ENCODE assay signal across 15 mouse cellular contexts in the genomic region with DNA sequence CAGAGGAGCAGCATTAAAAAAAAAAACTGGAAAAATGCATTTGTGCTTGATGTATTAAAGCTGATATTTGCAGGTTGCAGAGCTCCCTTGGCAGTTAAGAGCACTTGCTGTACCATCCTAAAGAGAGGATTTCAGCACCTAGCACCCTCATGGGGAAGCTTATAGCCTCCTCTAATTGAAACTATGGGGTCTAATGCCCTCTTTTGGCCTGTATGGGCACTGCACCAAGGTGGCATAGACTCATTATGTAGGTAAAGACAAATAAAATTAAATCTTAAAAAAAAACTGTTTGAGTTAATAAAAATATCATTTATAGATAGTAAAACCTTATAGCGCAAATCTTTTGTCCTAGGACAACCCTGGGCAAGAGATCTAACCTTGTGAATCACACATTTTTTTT.
DNase-seq lines count a peak whose midpoint lies in the region; ATAC-seq and TF ChIP-seq lines count a peak whose summit lies in the region.
"Had no signal": no experiment of that assay in that cellular context is flagged by ENCODE, and none has a peak within 500 bp of the region (broad histone marks: within the 10 kb centered on the region; RNA-seq: fewer than 3 reads in every experiment).

No protein-coding gene starts in this region.

- ATAC-seq in heart, postnatal 0 days (ENCODE audit: insufficient read depth, low read depth) = no peak
- no peak for ATAC-seq in liver, postnatal 0 days
- ATAC-seq in activated CD4-positive, CD25-positive, alpha-beta regulatory T cell, adult 4 months = no peak
- ATAC-seq: liver, embryonic 12.5 days had no signal

- peak; percentile 38 for TF ChIP-seq RAD21 in MEL (IDR thresholded peaks at IDR 0.05; ENCODE audit: low read depth, low read length)

- no peaks in the 10 kb centered on the region for H3K4me1 ChIP-seq in heart, postnatal 0 days (ENCODE audit: control insufficient read depth, insufficient read depth)
- no peaks in the 10 kb centered on the region for H3K4me1 ChIP-seq in heart, embryonic 10.5 days
- no peaks in the 10 kb centered on the region for H3K4me1 ChIP-seq in liver, postnatal 0 days (ENCODE audit: insufficient read depth)
- H3K4me1 ChIP-seq in MEL (ENCODE audit: control insufficient read depth in 1 of 2, insufficient read depth in 2 of 2, low read length in 2 of 2) = no peaks in the 10 kb centered on the region
- H3K4me1 ChIP-seq: embryonic facial prominence, embryonic 12.5 days; forebrain, embryonic 10.5 days; hindbrain, embryonic 13.5 days; liver, embryonic 12.5 days; midbrain, embryonic 12.5 days; neural tube, embryonic 12.5 days had no signal

- H3K9ac ChIP-seq in heart, postnatal 0 days (replicated peaks; ENCODE audit: low read depth, low read length) = no peak overlapping the region
- no peak overlapping the region for H3K9ac ChIP-seq in liver, postnatal 0 days (replicated peaks)
- H3K9ac ChIP-seq in MEL (ENCODE audit: control insufficient read depth, low read depth, low read length, poor library complexity, severe bottlenecking) = no peak overlapping the region
- H3K9ac ChIP-seq: embryonic facial prominence, embryonic 12.5 days; hindbrain, embryonic 13.5 days; liver, embryonic 12.5 days; midbrain, embryonic 12.5 days; neural tube, embryonic 12.5 days had no signal

- no peak overlapping the region for H3K27ac ChIP-seq in heart, postnatal 0 days (ENCODE audit: low read depth)
- H3K27ac ChIP-seq in heart, embryonic 10.5 days = no peak overlapping the region
- H3K27ac ChIP-seq in liver, postnatal 0 days (ENCODE audit: low read depth) = no peak overlapping the region
- H3K27ac ChIP-seq in MEL (ENCODE audit: control insufficient read depth, low read depth, low read length) = no peak overlapping the region
- H3K27ac ChIP-seq: embryonic facial prominence, embryonic 12.5 days; forebrain, embryonic 10.5 days; hindbrain, embryonic 13.5 days; liver, embryonic 12.5 days; midbrain, embryonic 12.5 days; neural tube, embryonic 12.5 days had no signal

- H3K4me2 ChIP-seq in heart, postnatal 0 days (ENCODE audit: low read depth, low read length) = no peak overlapping the region
- H3K4me2 ChIP-seq in liver, postnatal 0 days (ENCODE audit: low read depth, low read length) = no peak overlapping the region
- H3K4me2 ChIP-seq: embryonic facial prominence, embryonic 12.5 days; hindbrain, embryonic 13.5 days; liver, embryonic 12.5 days; midbrain, embryonic 12.5 days; neural tube, embryonic 12.5 days had no signal

- H3K36me3 ChIP-seq in heart, postnatal 0 days (replicated peaks; ENCODE audit: control insufficient read depth, insufficient read depth, low read length) = no peaks in the 10 kb centered on the region
- no peaks in the 10 kb centered on the region for H3K36me3 ChIP-seq in heart, embryonic 10.5 days
- no peaks in the 10 kb centered on the region for H3K36me3 ChIP-seq in liver, postnatal 0 days (replicated peaks; ENCODE audit: insufficient read depth, low read length)
- H3K36me3 ChIP-seq in MEL (ENCODE audit: control insufficient read depth in 1 of 2, insufficient read depth in 2 of 2, low read length in 2 of 2) = no peaks in the 10 kb centered on the region
- H3K36me3 ChIP-seq: embryonic facial prominence, embryonic 12.5 days; forebrain, embryonic 10.5 days; hindbrain, embryonic 13.5 days; liver, embryonic 12.5 days; midbrain, embryonic 12.5 days; neural tube, embryonic 12.5 days had no signal

- TF ChIP-seq POLR2A in MEL (IDR thresholded peaks at IDR 0.05; ENCODE audit: control insufficient read depth in 1 of 2, insufficient read depth in 1 of 2, low read depth in 1 of 2, low read length in 2 of 2, poor library complexity in 1 of 2) = no peak

- no peak overlapping the region for H3K4me3 ChIP-seq in heart, postnatal 0 days (ENCODE audit: low read depth, low read length)
- H3K4me3 ChIP-seq in heart, embryonic 10.5 days = no peak overlapping the region
- no peak overlapping the region for H3K4me3 ChIP-seq in liver, postnatal 0 days (ENCODE audit: low read depth, low read length)
- H3K4me3 ChIP-seq in MEL (ENCODE audit: control insufficient read depth in 1 of 2, insufficient read depth in 1 of 2, low read depth in 2 of 2, low read length in 2 of 2) = no peak overlapping the region
- H3K4me3 ChIP-seq: embryonic facial prominence, embryonic 12.5 days; forebrain, embryonic 10.5 days; hindbrain, embryonic 13.5 days; liver, embryonic 12.5 days; midbrain, embryonic 12.5 days; neural tube, embryonic 12.5 days had no signal

- DNase-seq in heart, postnatal 0 days (ENCODE audit: low spot score) = no peak
- DNase-seq in heart, embryonic 10.5 days (ENCODE audit: low spot score) = no peak
- no peak for DNase-seq in liver, postnatal 0 days
- DNase-seq in liver = no peak
- peak; percentile 5 for DNase-seq in MEL (ENCODE audit: low read depth, low spot score)
- DNase-seq in embryo, embryonic 10.5 days (ENCODE audit: low spot score) = peak; percentile 18
- DNase-seq: cerebellum, adult 11 months; right cerebral cortex, adult 18-20 months had no signal

- peak; percentile 15; the same call in 1 of the 2 replicates for TF ChIP-seq CTCF in heart, postnatal 0 days (IDR thresholded peaks at IDR 0.05; ENCODE audit: low read depth)
- peak; percentile 16; the same call in 1 of the 2 replicates for TF ChIP-seq CTCF in liver, postnatal 0 days (IDR thresholded peaks at IDR 0.05; ENCODE audit: low read depth)
- TF ChIP-seq CTCF in MEL (IDR thresholded peaks at IDR 0.05 in 2 of 3, conservative IDR thresholded peaks at IDR 0.05 in 1 of 3; ENCODE audit: control insufficient read depth in 1 of 3, insufficient read depth in 1 of 3, low read depth in 2 of 3, low read length in 3 of 3, poor library complexity in 1 of 3, severe bottlenecking in 1 of 3) = peak in 1 of 3 experiments; percentile 21; a peak in 1 of 6 replicates

- 0 out of 2 replicates have a peak, but pooled peaks cover 4% of the 10 kb centered on the region for H3K9me3 ChIP-seq in heart, postnatal 0 days (replicated peaks; ENCODE audit: control insufficient read depth, low read length)
- no peaks in the 10 kb centered on the region for H3K9me3 ChIP-seq in heart, embryonic 10.5 days
- H3K9me3 ChIP-seq in liver, postnatal 0 days (ENCODE audit: low read length) = no peaks in the 10 kb centered on the region
- H3K9me3 ChIP-seq in MEL (replicated peaks; ENCODE audit: insufficient read depth, low read length) = no peaks in the 10 kb centered on the region
- H3K9me3 ChIP-seq: embryonic facial prominence, embryonic 12.5 days; forebrain, embryonic 10.5 days; hindbrain, embryonic 13.5 days; liver, embryonic 12.5 days; midbrain, embryonic 12.5 days; neural tube, embryonic 12.5 days had no signal

- H3K27me3 ChIP-seq in heart, postnatal 0 days (ENCODE audit: control insufficient read depth, insufficient read depth, low read length) = no peaks in the 10 kb centered on the region
- H3K27me3 ChIP-seq in heart, embryonic 10.5 days (ENCODE audit: insufficient read depth, poor library complexity, severe bottlenecking) = no peaks in the 10 kb centered on the region
- H3K27me3 ChIP-seq in liver, postnatal 0 days (ENCODE audit: insufficient read depth, low read length) = no peaks in the 10 kb centered on the region
- H3K27me3 ChIP-seq in MEL (ENCODE audit: control insufficient read depth in 1 of 2, insufficient read depth in 2 of 2, low read length in 2 of 2) = no peaks in the 10 kb centered on the region
- H3K27me3 ChIP-seq: embryonic facial prominence, embryonic 12.5 days; hindbrain, embryonic 13.5 days; liver, embryonic 12.5 days; midbrain, embryonic 12.5 days; neural tube, embryonic 12.5 days had no signal

- 32% methylated on average over 1 of the region's 1 CpGs for WGBS in heart, postnatal 0 days
- 36% methylated on average over 1 of the region's 1 CpGs for WGBS in heart, embryonic 10.5 days
- WGBS in liver, postnatal 0 days (ENCODE audit: insufficient replicate concordance) = 56% methylated on average over 1 of the region's 1 CpGs

- TF ChIP-seq EP300 in heart, postnatal 0 days (IDR thresholded peaks at IDR 0.05; ENCODE audit: low read depth) = no peak
- no peak for TF ChIP-seq EP300 in liver, postnatal 0 days (IDR thresholded peaks at IDR 0.05; ENCODE audit: low read depth)
- TF ChIP-seq EP300 in MEL (IDR thresholded peaks at IDR 0.05; ENCODE audit: low read depth in 1 of 2, low read length in 2 of 2) = no peak

- no peaks in the 10 kb centered on the region for H3K79me2 ChIP-seq in MEL (ENCODE audit: control insufficient read depth, insufficient read depth, low read length, poor library complexity)

TF ChIP-seq in MEL, 35 proteins besides CTCF, POLR2A, EP300 and RAD21:
- TF ChIP-seq MXI1 (IDR thresholded peaks at IDR 0.05; ENCODE audit: low read depth, low read length) (no peak), SMC3 (IDR thresholded peaks at IDR 0.05; ENCODE audit: low read depth, low read length) (0 out of 2 replicates have a peak, but pooled peaks have one; percentile 14), ZC3H11A (IDR thresholded peaks at IDR 0.05; ENCODE audit: low read depth, low read length) (peak; percentile 24; the same call in 1 of the 2 replicates), MYC (IDR thresholded peaks at IDR 0.05; ENCODE audit: low read depth, low read length) (no peak)
TF ChIP-seq in MEL: peak in this region for 2.

Comparison
In these comparisons a context has a peak if more than half of its experiments do, and no peak if none do; other contexts are left out.
1. DNase-seq: peak in MEL (single experiment) and embryo, embryonic 10.5 days (single experiment); none in heart, postnatal 0 days (single experiment), heart, embryonic 10.5 days (single experiment), liver, postnatal 0 days (single experiment) and liver (single experiment).